Mouse (Mus musculus): ENCODE measurements at regions not wholly inside any gene's neighbourhood (a gene's known extent, or its start where the extent isn't known, plus 50 kb on each side); places are given as distances from the start of the nearest gene placed in this dataset.

GRCm38 (mm10) chr7:121563526-121563925 is 143.5 kb downstream of the Usp31 start:
- Histone ChIP-seq H3K27ac (ENCODE audit: low read depth, low read length) (no peak overlapping the region), H3K9me3 (ENCODE audit: control insufficient read depth, low read length) (no peaks in the 10 kb centered on the region), H3K4me1 (ENCODE audit: control insufficient read depth, insufficient read depth, low read length) (no peaks in the 10 kb centered on the region), H3K36me3 (ENCODE audit: control insufficient read depth, insufficient read depth, low read length) (no peaks in the 10 kb centered on the region), H3K9ac (ENCODE audit: low read length) (no peak overlapping the region), H3K4me2 (no peak overlapping the region), H3K27me3 (ENCODE audit: control insufficient read depth, insufficient read depth, low read length) (no peaks in the 10 kb centered on the region), H3K4me3 (ENCODE audit: low read depth, low read length) (no peak overlapping the region)
- 30% methylated on average over 5 of the region's 5 CpGs for WGBS
- DNase-seq (ENCODE audit: low spot score, missing footprints): peak; percentile 89
- no peak for ATAC-seq (ENCODE audit: low FRiP score)

DNA sequence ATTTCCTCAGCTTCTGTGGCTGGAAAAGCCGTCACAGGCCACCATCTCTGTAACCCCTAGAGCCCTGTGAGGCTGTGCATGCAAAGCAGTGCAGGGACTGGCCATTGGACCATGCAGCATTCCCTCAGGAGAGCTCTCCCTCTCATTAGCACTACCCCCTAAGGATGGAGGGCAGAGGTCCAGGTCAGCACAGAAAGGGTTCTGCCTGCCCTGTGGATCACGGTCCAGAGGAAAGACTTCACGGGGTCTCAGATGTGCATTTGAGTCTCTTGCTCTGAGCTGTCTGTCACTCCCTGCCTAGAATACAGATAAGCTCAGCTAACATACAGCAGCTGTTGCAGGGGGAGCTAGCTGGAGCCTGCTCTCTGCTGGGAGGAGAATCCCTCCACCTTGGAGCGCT is 151.6 kb downstream of the Usp31 start:
- no peaks in the 10 kb centered on the region for H3K9me3 ChIP-seq (ENCODE audit: control insufficient read depth, low read length)
- ATAC-seq (ENCODE audit: low FRiP score) (peak; percentile 79), DNase-seq (ENCODE audit: low spot score, missing footprints) (peak; percentile 90)
- WGBS: 38% methylated on average over 4 of the region's 4 CpGs
- no peaks in the 10 kb centered on the region for H3K36me3 ChIP-seq (ENCODE audit: control insufficient read depth, insufficient read depth, low read length)
- no peak overlapping the region for H3K4me3 ChIP-seq (ENCODE audit: low read depth, low read length)
- no peak overlapping the region for H3K4me2 ChIP-seq
- no peak overlapping the region for H3K9ac ChIP-seq (ENCODE audit: low read length)
- H3K27me3 ChIP-seq (ENCODE audit: control insufficient read depth, insufficient read depth, low read length): no peaks in the 10 kb centered on the region
- 0 out of 2 replicates have a peak overlapping the region, but pooled peaks have one; percentile 25 for H3K27ac ChIP-seq (ENCODE audit: low read depth, low read length)
- peaks cover 5% of the 10 kb centered on the region for H3K4me1 ChIP-seq (ENCODE audit: control insufficient read depth, insufficient read depth, low read length)

All from midbrain, embryonic 11.5 days (tissue).